Mouse (Mus musculus) kidney, postnatal 36 days (tissue): ENCODE measurements around the gene Xlr3c.
"Not testable (repeated sequence)": the region's sequence is repeated elsewhere in the genome, so short reads cannot be mapped to it uniquely, and the experiment has no call there.

Source experiments
- DNase-seq, 2 experiments: peaks; one replicate each; pipeline ENCODE4 v3.0.0; 2021 to 2022; ENCODE audit warnings: mixed read lengths in 2 of 2

The Xlr3c gene

DNA sequence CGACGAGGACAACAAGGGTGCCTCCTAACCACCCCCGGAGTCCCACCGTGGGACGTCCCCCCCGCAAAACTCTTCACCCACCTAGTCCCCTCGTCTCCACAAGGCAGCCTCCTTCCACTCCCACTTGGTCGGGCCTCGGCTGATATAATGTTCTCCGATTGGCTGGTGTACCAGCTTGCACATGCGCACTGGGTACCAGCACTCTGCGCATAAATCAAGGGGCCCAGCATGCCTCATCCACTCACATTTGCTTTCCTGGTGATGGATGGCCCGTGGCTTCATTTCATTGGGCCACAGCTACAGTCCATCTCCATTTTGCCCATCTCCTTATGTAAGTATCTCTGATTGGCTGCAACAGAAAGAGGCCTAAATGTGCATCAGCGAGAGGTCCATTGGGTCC is at the start of gene Xlr3c:
Gene Xlr3c (minus strand): TSS at position 121 of the 400 bp plus-strand sequence.
- DNase-seq, result not testable (repeated sequence)

DNA sequence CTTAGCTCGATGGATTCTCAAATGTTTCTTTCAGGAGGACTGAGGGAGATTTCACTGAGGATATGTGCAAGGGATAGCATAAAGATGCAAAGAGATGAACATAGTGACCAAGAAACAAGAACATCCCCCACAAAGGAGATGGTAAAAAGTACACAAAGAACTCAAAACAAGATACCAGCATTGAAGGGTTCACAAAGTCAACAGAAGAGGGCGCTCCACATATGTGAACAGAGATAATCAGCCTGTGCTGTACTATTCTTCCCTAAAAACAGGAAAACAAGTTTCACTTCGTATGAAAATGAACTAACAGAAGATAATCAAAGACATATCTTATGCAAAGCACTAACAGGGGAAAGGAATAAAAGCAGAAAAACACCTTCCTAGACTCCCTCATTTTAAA is 47.3 kb upstream of the Xlr3c start:
- peak; percentile 17 to 58 for DNase-seq

GRCm38 (mm10) chrX:73295745-73296144 is 30.6 kb upstream of the Xlr3c start:
- peak; percentile 33 to 62 for DNase-seq

DNA sequence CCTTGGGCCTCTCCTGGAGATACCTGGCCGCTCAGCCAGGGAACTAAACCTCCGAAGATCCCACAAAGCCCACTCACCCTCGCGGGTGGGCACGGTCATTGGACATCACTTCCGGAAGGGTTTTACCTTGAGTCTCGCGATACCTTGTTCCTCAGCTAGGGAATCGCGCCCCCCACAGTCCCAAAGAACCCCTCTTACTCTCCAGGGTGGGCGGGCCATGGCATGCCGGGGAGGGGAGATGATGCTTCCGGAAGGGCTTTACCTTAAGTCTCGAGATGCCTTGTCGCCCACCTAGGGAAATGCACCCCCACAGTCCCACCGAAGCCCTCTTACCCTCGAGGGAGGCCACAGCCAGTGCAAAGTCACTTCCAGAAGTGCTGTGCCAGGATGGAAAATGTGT is 27.7 kb upstream of the Xlr3c start, which contains the start of the genes Xlr5a and Xlr5c:
Gene Xlr5a (minus strand): TSS at position 101 of the 400 bp plus-strand sequence.
Gene Xlr5c (minus strand): TSS at position 101 of the 400 bp plus-strand sequence.
- not testable (repeated sequence) for DNase-seq

GRCm38 (mm10) chrX:73262428-73262827 is 2.8 kb downstream of the Xlr3c start:
- not testable (repeated sequence) for DNase-seq

- DNase-seq, result not testable (repeated sequence)
Measured at GRCm38 (mm10) chrX:73242821-73243325, 22.3 kb downstream of the Xlr3c start, which contains the start of gene Xlr4c. Gene Xlr4c (minus strand): TSS chrX:73243130.

DNA sequence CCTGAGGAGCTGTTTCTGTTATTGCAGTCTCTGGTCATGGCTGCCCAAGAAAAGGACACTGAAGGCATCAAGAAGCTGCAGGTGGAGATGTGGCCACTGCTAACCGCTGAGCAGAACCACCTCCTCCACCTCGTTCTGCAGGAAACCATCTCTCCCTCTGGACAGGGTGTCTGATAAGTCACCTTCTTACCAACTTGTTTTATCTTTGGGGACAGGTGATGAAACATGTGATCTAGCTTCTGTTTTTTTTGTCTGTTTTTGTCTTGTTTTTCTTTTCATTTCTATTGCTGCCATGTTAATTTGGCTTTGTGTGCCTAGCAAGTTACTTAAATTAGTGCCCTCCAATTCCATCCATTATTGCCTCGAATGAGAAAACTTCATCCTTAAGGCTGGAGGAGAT is 35.9 kb downstream of the Xlr3c start:
- no peak for DNase-seq

- DNase-seq, result peak; percentile 50 to 73
Measured at GRCm38 (mm10) chrX:73228606-73229214, 36.5 kb downstream of the Xlr3c start.

DNA sequence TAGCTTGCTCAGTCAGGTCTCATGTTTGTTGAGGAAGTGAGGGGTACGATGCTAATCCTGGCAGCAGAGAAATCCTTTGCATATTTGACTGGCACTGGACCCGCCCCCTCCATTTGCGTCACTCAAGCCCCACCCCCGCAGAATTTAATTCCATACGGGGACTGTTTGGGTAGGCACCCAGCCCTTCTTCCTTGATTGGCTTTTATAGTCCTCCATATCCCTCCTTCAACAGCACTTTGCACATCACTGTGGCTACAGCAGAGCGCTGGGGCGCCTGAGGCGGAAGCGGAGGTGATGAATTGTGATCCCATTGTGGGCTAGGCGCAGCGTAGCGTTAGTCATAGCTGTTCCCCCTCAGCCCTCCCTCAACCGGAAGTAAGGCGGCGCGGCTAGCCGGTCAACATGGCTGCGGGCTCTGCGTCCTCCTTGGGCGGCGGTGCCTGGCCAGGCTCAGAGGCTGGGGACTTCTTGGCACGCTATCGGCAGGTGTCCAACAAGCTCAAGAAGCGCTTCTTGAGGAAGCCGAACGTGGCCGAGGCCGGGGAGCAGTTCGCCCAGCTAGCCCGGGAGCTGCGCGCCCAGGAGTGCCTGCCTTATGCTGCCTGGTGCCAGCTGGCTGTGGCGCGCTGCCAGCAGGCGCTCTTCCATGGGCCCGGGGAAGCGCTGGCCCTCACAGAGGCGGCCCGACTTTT is 37.1 kb downstream of the Xlr3c start, which contains the start of gene F8a:
Gene F8a (plus strand): TSS at position 378 of the 692 bp plus-strand sequence.
- peak; percentile 80 to 85 for DNase-seq

DNA sequence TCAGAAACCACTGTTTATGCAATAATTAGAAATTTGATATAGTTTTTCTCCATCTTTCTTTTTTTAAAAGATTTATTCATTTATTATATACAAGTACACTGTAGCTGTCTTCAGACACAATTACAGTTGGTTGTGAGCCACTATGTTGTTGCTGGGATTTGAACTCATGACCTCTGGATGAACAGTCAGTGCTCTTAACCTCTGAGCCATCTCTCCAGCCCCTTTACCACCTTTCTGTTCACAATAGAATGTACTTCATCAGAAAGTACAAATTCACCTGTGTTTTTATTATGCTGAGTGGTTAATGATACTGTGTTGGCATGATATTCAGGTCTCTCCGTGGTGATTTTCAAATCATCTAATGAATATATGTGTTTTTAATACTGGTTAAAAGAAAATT is 39.8 kb downstream of the Xlr3c start:
- no peak for DNase-seq

- not testable (repeated sequence) for DNase-seq
Measured at GRCm38 (mm10) chrX:73213819-73214564, 51.2 kb downstream of the Xlr3c start, which contains the start of gene Xlr4b. Gene Xlr4b (plus strand): TSS chrX:73214333.
